Mouse (Mus musculus) erythroblast, embryonic 14.5 days (primary cell): ENCODE measurements around the gene Fam78a. TPM values are rescaled to one million over a fixed set of nuclear protein-coding genes. Genes with fewer than 3 reads are reported as not detected.

ENCODE experiments used
- H3K27me3 ChIP-seq: 2 replicates; pipeline ENCODE4 v1.6.1; 2012; ENCODE audit warnings: inconsistent platforms; ENCODE audit not compliant: control insufficient read depth
- H3K36me3 ChIP-seq: 2 replicates; pipeline ENCODE4 v1.6.1; 2012; ENCODE audit warnings: mild to moderate bottlenecking, inconsistent platforms; ENCODE audit not compliant: control insufficient read depth
- H3K4me1 ChIP-seq: 2 replicates; pipeline ENCODE4 v1.6.1; 2012; ENCODE audit warnings: inconsistent platforms; ENCODE audit not compliant: control insufficient read depth
- H3K4me3 ChIP-seq: replicated peaks from 2 replicates; pipeline ENCODE3; 2012; ENCODE audit warnings: moderate library complexity, mild to moderate bottlenecking, inconsistent platforms
- H3K9me3 ChIP-seq: 2 replicates; pipeline ENCODE4 v1.6.1; 2012; ENCODE audit warnings: low read length, inconsistent platforms, mixed read lengths; ENCODE audit not compliant: control insufficient read depth
- GATA1 ChIP-seq: IDR thresholded peaks from 2 replicates; pipeline ENCODE4 v1.6.1; 2012; ENCODE audit warnings: low read length, inconsistent platforms, mixed read lengths
- TAL1 ChIP-seq: IDR thresholded peaks from 3 replicates; pipeline ENCODE4 v1.6.1; 2012; ENCODE audit warnings: low read length, inconsistent platforms, mixed read lengths
- polyA plus RNA-seq: library from polyadenylated mRNA; stranded (reverse); fragments of >175 nt; gene quantifications from 2 replicates; pipeline ENCODE4 v1.2.3, GENCODE M21; 2012

The Fam78a gene
- polyA plus RNA-seq, 1 experiment: 12.5 TPM

DNA sequence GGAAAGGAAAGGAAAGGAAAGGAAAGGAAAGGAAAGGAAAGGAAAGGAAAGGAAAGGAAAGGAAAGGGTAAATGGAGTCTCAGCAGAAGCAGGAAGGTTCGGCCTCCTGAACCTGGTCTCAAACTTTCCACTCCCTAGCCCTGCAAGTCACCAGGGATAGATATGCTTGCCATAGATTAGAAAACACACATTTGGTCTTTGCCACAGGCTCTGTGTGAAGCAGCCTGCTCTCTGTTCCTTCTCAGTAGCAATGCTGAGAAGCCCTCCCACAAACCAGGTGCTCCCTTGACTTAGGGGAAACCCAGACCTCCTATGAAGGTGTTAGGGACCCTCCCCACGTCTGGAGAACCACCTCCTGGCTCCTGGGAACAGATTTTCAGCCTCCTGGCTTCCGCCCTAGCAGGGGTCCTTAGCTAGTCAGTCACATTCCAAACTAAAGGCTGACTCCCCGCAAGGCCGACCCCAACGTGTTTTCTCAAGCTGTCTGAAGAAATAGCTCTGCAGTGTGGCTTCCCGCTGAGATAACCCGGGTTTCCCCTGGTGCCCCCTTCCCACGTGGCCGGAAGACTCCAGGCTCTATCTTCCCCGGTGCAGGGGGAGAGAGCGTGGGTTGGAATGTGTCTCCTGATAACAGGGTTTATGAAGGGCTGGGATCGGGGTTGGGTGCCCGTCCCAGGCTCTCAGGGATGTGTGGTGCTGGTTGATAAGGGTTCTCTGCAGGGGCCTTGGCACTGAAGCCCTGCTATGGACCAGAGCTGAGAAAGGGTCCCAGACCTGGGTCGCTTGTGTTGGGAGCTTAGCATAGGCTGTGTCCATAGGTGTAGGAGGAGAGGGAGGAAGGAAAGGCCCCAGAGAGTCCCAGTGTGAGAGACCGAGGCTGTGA lies 43.2 kb upstream of the Fam78a start:
- Histone ChIP-seq H3K4me1 (peaks cover 94% of the 10 kb centered on the region), H3K27me3 (no peaks in the 10 kb centered on the region), H3K36me3 (peaks cover 25% of the 10 kb centered on the region), H3K9me3 (no peaks in the 10 kb centered on the region; the same call in 1 of the 2 replicates), H3K4me3 (peak overlapping the region; percentile 55)
- TF ChIP-seq TAL1: peak; percentile 97
- TF ChIP-seq GATA1: peak; percentile 95

GRCm38 (mm10) chr2:32121785-32122184 lies 37.1 kb upstream of the Fam78a start:
- H3K4me1 ChIP-seq: peaks cover 63% of the 10 kb centered on the region
- H3K9me3 ChIP-seq: peaks cover 2% of the 10 kb centered on the region
- peaks cover 16% of the 10 kb centered on the region for H3K36me3 ChIP-seq
- H3K4me3 ChIP-seq: no peak overlapping the region
- TF ChIP-seq TAL1: no peak
- no peak for TF ChIP-seq GATA1
- no peaks in the 10 kb centered on the region for H3K27me3 ChIP-seq

DNA sequence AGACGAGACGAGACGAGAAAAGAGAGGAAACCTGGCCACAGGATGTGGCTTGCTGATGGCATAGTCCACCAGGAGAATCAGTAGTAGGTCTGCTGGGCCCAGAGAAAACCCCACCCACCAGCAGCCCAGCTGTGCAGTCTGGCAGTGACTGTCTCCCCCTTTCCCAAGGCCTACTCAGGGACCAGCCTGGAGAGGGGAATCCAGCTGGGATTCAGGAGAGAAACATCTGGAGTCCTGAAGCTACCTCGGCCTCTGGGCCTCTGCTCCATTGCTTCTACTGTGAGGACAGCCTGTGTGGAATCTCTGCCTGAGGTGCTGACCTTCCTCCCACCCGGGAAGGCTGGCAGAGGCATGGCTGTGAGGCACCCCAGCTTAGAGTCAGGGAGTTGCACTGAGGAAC lies 36.5 kb upstream of the Fam78a start:
- H3K9me3 ChIP-seq: peaks cover 8% of the 10 kb centered on the region
- no peaks in the 10 kb centered on the region for H3K27me3 ChIP-seq
- peak overlapping the region; percentile 25 for H3K4me3 ChIP-seq
- TF ChIP-seq GATA1: no peak
- TF ChIP-seq TAL1: no peak
- peaks cover 20% of the 10 kb centered on the region for H3K36me3 ChIP-seq
- H3K4me1 ChIP-seq: peaks cover 63% of the 10 kb centered on the region

GRCm38 (mm10) chr2:32119802-32120750 lies 35.4 kb upstream of the Fam78a start:
- Histone ChIP-seq H3K4me1 (peaks cover 64% of the 10 kb centered on the region), H3K36me3 (peaks cover 23% of the 10 kb centered on the region), H3K27me3 (no peaks in the 10 kb centered on the region), H3K9me3 (peaks cover 8% of the 10 kb centered on the region), H3K4me3 (no peak overlapping the region)
- TF ChIP-seq GATA1 (no peak), TAL1 (no peak)

DNA sequence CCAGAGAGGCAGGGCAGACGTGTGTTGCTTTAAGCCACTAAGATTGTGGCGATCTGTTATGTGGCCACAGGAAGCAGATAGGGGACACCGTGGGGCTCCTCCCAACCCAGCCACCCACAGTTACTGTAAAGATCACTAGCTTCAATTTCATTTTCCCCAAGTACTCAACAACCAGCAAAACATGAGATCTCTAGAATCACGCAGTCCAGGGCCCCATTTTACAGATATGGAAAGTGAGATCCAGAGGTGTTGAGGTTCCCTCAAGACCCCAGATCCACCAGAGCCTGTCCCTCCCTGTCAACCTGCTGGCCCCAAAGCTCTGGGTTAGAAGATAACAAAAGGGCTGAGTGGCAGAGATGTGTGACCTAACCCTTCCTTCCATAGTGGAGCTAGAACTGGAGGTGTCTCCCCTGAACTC lies 31.2 kb upstream of the Fam78a start:
- Histone ChIP-seq H3K27me3 (no peaks in the 10 kb centered on the region), H3K4me3 (peak overlapping the region; percentile 55), H3K36me3 (peaks cover 21% of the 10 kb centered on the region), H3K4me1 (peaks cover 68% of the 10 kb centered on the region), H3K9me3 (peaks cover 8% of the 10 kb centered on the region)
- TF ChIP-seq TAL1 (peak; percentile 31; the same call in 1 of the 3 replicates), GATA1 (peak; percentile 19; the same call in 1 of the 2 replicates)

GRCm38 (mm10) chr2:32112548-32112947 lies 27.9 kb upstream of the Fam78a start:
- no peaks in the 10 kb centered on the region for H3K27me3 ChIP-seq
- H3K4me3 ChIP-seq: no peak overlapping the region
- peaks cover 80% of the 10 kb centered on the region for H3K4me1 ChIP-seq
- peaks cover 22% of the 10 kb centered on the region for H3K36me3 ChIP-seq
- TF ChIP-seq TAL1 (no peak), GATA1 (no peak)
- H3K9me3 ChIP-seq: peaks cover 8% of the 10 kb centered on the region

DNA sequence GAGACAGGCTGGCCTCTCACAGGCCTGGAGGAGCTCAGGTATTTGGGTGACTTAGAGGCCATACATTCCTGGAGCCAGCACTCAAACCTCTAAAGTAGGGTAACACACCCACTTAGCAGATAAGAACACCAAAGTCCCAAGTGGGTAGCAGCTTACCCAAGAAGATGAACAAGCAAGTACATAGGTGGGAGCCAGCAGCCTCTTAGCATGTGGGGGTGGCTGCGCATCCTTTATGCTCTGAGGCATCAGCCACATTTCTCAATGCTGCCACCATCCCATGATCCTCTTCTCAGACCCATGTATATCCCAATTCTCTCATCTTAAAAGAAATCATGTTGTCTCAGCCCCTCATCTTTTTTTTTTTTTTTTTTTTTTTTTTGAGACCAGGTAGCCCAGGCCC lies 26.6 kb upstream of the Fam78a start:
- Histone ChIP-seq H3K27me3 (no peaks in the 10 kb centered on the region), H3K36me3 (peaks cover 15% of the 10 kb centered on the region), H3K4me1 (peaks cover 86% of the 10 kb centered on the region), H3K9me3 (peaks cover under 1% of the 10 kb centered on the region), H3K4me3 (no peak overlapping the region)
- TF ChIP-seq TAL1 (no peak), GATA1 (no peak)

DNA sequence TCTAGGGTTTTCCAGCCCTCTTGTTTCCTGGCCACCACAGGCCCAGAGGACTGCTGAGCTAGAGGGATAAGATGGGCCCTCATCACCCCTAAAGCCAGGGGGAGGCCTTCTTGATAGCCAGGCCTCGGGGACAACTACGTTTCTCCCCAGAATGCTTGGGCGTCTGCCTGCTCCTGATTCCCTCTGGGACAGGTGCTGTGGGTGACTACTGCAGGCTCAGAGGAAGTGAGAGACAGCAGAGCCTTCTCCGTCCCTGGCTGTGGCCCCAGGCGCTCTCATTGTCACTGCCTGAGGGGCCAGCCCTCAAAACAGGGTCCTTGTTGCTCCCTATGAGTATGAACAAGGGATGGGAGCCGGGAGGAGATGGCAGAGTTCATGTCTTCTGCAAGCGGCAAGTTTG lies 21.3 kb upstream of the Fam78a start:
- TF ChIP-seq GATA1 (no peak), TAL1 (no peak)
- no peaks in the 10 kb centered on the region for H3K9me3 ChIP-seq

More for the DNA sequence above, 21.3 kb upstream of the Fam78a start:
- Histone ChIP-seq H3K4me1 (peaks cover 71% of the 10 kb centered on the region), H3K36me3 (peaks cover 8% of the 10 kb centered on the region), H3K4me3 (no peak overlapping the region), H3K27me3 (no peaks in the 10 kb centered on the region; the same call in 1 of the 2 replicates)
